Mouse (Mus musculus) liver, embryonic 12.5 days (tissue): Measurements from ENCODE around the gene Zfp322a. TPM values are rescaled to one million over a fixed set of nuclear protein-coding genes. Genes with fewer than 3 reads are reported as not detected.
A peak's percentile ranks its signal among the peaks of the same experiment; 100 is the strongest.
"Not testable (repeated sequence)": the region's sequence is repeated elsewhere in the genome, so short reads cannot be mapped to it uniquely, and the experiment has no call there.

Experiments used
- ATAC-seq: fragments of 200-750 bp; cut with Nextera tagmentation; 2 replicates; pipeline ENCODE4 v1.8.0; 2017; ENCODE audit warnings: moderate number of reproducible peaks, mild to moderate bottlenecking, moderate library complexity
- H3K27ac ChIP-seq: fragments of 300-500 bp; sonication (generic); 2 replicates; pipeline ENCODE4 v1.5.1; 2016; ENCODE audit warnings: mild to moderate bottlenecking
- H3K27me3 ChIP-seq: fragments of 300-500 bp; sonication (generic); replicated peaks from 2 replicates; pipeline ENCODE4 v1.6.1; 2016; ENCODE audit warnings: mild to moderate bottlenecking, moderate library complexity
- H3K36me3 ChIP-seq: fragments of 300-500 bp; sonication (generic); 2 replicates; pipeline ENCODE4 v1.6.1; 2016; ENCODE audit warnings: mild to moderate bottlenecking, moderate library complexity
- H3K4me1 ChIP-seq: fragments of 300-500 bp; sonication (generic); 2 replicates; pipeline ENCODE4 v1.6.1; 2016
- H3K4me2 ChIP-seq: fragments of 300-500 bp; sonication (generic); 2 replicates; pipeline ENCODE4 v1.6.1; 2016; ENCODE audit warnings: mild to moderate bottlenecking, moderate library complexity
- H3K4me3 ChIP-seq: fragments of 300-500 bp; sonication (generic); 2 replicates; pipeline ENCODE4 v1.5.1; 2016; ENCODE audit warnings: mild to moderate bottlenecking, moderate library complexity
- H3K9ac ChIP-seq: fragments of 300-500 bp; sonication (generic); 2 replicates; pipeline ENCODE4 v1.6.1; 2016; ENCODE audit warnings: mild to moderate bottlenecking, moderate library complexity
- H3K9me3 ChIP-seq: fragments of 300-500 bp; sonication (generic); replicated peaks from 2 replicates; pipeline ENCODE4 v1.6.1; 2016; ENCODE audit warnings: mild to moderate bottlenecking, moderate library complexity
- WGBS: fragments of 180-500 bp; shearing (Covaris S2); methylation state at CpG from one replicate; pipeline ENCODE4 v1.1.7; 2016; ENCODE audit not compliant: insufficient replicate concordance; 5-methylcytosine and 5-hydroxymethylcytosine counted together
- polyA plus RNA-seq: library from polyadenylated mRNA; unstranded; fragments of >200 nt; fragmentation: Nextera tagmentation; extraction: Ambion mirVana; gene quantifications from 2 replicates; pipeline ENCODE4 v1.2.1, GENCODE M21; 2016

Gene Zfp322a
- polyA plus RNA-seq, 1 experiment from 2014 or later, result 21.6 TPM

DNA sequence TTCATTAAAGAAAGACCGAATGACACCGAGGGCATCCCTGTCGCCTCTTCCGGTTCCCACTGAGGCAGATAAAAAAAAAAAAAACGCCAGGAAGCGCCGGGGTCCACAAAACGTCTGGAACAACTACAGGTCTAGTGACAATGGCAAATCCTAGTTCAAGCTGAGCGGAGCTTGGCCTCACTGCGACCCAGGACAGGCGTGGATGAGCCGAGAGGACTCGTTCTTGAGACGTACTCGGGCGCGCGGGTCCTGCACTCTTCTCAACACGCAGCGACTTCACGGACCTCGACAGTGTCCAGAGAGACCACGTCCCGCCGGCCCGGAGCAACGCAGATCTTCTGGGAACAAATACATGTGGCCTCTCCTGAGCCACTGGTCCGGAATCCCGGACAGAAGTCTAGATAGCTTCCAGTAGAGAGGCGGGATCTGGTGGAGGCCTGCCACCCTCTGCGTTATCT lies 27.3 kb upstream of the Zfp322a start:
- H3K27me3 ChIP-seq, result peaks cover 54% of the 10 kb centered on the region
- H3K4me2 ChIP-seq, result peak overlapping the region; percentile 80
- no peak overlapping the region for H3K27ac ChIP-seq
- peak overlapping the region; percentile 61 for H3K4me3 ChIP-seq
- peak overlapping the region; percentile 49 for H3K9ac ChIP-seq
- under 1% methylated on average over 31 of the region's 31 CpGs for WGBS
- H3K4me1 ChIP-seq, result peaks cover 8% of the 10 kb centered on the region; the same call in 1 of the 2 replicates
- no peaks in the 10 kb centered on the region for H3K36me3 ChIP-seq
- no peaks in the 10 kb centered on the region for H3K9me3 ChIP-seq
- peak; percentile 31; the same call in 1 of the 2 replicates for ATAC-seq

DNA sequence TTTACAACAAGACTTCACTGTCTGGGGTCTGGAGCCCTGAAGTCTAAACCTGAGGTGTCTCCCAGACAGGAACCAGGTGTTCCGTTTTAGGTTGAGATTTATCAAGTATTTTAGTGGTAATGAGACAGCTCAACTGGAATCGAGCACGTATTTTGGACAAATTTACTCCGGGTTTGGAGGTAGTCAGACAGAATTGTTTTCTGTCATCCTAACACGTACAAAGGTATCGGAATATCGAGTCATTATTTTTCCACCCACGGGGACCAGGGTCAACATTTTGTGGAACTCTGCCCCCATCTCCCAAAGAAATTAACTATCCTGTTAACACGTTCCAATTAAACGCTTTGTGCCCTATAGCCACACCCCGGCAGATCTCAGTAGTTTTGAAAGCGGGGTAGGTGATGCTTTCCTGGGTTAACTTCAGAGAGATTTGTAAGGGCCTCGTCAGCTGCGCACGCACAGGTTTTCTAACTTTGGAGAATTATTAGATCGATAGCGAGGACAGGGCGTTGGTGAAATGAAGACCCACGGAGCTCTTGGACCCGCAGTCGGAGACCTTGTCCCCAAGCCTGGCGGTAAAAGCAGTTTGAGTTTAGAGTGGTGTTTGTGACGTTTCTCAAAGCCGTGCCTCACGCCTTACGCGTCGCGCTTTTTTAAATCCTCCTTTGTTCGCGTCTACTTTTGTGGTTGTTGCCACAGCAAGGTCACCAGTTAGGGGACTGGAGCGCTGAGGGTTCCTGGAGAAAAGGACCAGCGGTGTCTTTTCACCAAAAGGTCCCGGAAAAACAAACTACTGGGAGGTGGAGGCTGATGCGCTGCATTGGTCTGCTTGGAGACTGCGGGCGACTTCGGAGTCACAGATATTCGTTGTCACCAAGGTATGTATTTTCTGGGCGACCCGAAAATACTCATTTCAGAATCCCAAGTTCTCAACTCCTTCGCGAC lies 26.6 kb upstream of the Zfp322a start:
- no peak for ATAC-seq
- WGBS, result 4% methylated on average over 43 of the region's 43 CpGs
- H3K27me3 ChIP-seq, result peaks cover 54% of the 10 kb centered on the region

GRCm38 (mm10) chr13:23387548-23387947 lies 18.5 kb upstream of the Zfp322a start:
- H3K27ac ChIP-seq, result no peak overlapping the region
- no peaks in the 10 kb centered on the region; the same call in 1 of the 2 replicates for H3K27me3 ChIP-seq
- H3K4me3 ChIP-seq, result no peak overlapping the region
- H3K4me1 ChIP-seq, result no peaks in the 10 kb centered on the region
- 37% methylated on average over 1 of the region's 1 CpGs for WGBS
- H3K9me3 ChIP-seq, result no peaks in the 10 kb centered on the region
- ATAC-seq, result no peak
- H3K36me3 ChIP-seq, result no peaks in the 10 kb centered on the region
- no peak overlapping the region for H3K4me2 ChIP-seq
- no peak overlapping the region for H3K9ac ChIP-seq

More for the DNA sequence above, 26.6 kb upstream of the Zfp322a start:
- no peak overlapping the region for H3K27ac ChIP-seq
- H3K4me3 ChIP-seq, result peak overlapping the region; percentile 61
- peak overlapping the region; percentile 80 for H3K4me2 ChIP-seq
- H3K4me1 ChIP-seq, result 0 out of 2 replicates have a peak, but pooled peaks cover 4% of the 10 kb centered on the region
- no peaks in the 10 kb centered on the region for H3K36me3 ChIP-seq
- H3K9ac ChIP-seq, result peak overlapping the region; percentile 49
- no peaks in the 10 kb centered on the region for H3K9me3 ChIP-seq

- H3K4me1 ChIP-seq, result no peaks in the 10 kb centered on the region
- H3K9me3 ChIP-seq, result no peaks in the 10 kb centered on the region
- H3K4me2 ChIP-seq, result no peak overlapping the region
- ATAC-seq, result no peak
- WGBS, result 31% methylated on average over 1 of the region's 1 CpGs
- no peak overlapping the region for H3K4me3 ChIP-seq
- H3K27ac ChIP-seq, result no peak overlapping the region
- no peak overlapping the region for H3K9ac ChIP-seq
- no peaks in the 10 kb centered on the region for H3K36me3 ChIP-seq
- no peaks in the 10 kb centered on the region for H3K27me3 ChIP-seq
Measured at GRCm38 (mm10) chr13:23383127-23383526, 14.1 kb upstream of the Zfp322a start.

DNA sequence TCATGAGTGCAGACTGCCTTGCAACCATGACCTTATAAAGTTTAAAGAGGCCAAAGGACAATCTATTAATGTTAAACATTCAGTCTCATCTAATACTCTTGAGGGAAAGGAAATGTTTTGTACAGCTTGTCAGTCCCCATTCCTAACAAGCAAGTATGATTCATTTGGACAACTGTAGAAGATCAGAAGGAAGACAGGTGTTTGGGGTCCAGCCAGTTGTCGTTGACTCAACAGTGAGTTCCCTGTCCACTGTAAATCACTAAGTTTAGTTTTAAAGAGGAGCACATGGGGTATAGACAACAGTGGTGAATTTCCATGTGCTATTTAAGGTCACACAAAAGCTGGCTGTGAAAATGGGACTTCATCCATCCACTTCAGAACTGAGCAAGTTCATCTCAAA lies 3.4 kb upstream of the Zfp322a start:
- WGBS, result 78% methylated on average over 1 of the region's 1 CpGs
- ATAC-seq, result no peak
- H3K4me1 ChIP-seq, result peaks cover 17% of the 10 kb centered on the region

GRCm38 (mm10) chr13:23370075-23370474 lies 1.1 kb upstream of the Zfp322a start:
- ATAC-seq, result no peak
- no peaks in the 10 kb centered on the region for H3K9me3 ChIP-seq
- H3K4me1 ChIP-seq, result peaks cover 38% of the 10 kb centered on the region
- peaks cover 9% of the 10 kb centered on the region; the same call in 1 of the 2 replicates for H3K36me3 ChIP-seq
- H3K4me3 ChIP-seq, result peak overlapping the region; percentile 79
- peak overlapping the region; percentile 87 for H3K4me2 ChIP-seq
- H3K9ac ChIP-seq, result peak overlapping the region; percentile 72
- no peak overlapping the region for H3K27ac ChIP-seq
- 86% methylated on average over 4 of the region's 4 CpGs for WGBS
- no peaks in the 10 kb centered on the region for H3K27me3 ChIP-seq

More for the DNA sequence above, 3.4 kb upstream of the Zfp322a start:
- no peak overlapping the region for H3K27ac ChIP-seq
- H3K9me3 ChIP-seq, result no peaks in the 10 kb centered on the region
- peaks cover under 1% of the 10 kb centered on the region; the same call in 1 of the 2 replicates for H3K36me3 ChIP-seq
- no peaks in the 10 kb centered on the region for H3K27me3 ChIP-seq
- no peak overlapping the region for H3K4me2 ChIP-seq
- H3K4me3 ChIP-seq, result no peak overlapping the region
- H3K9ac ChIP-seq, result no peak overlapping the region

GRCm38 (mm10) chr13:23369421-23369765 lies 385 bp upstream of the Zfp322a start:
- Histone ChIP-seq H3K4me2 (peak overlapping the region; percentile 87), H3K36me3 (peaks cover 9% of the 10 kb centered on the region; the same call in 1 of the 2 replicates), H3K27me3 (no peaks in the 10 kb centered on the region), H3K9ac (peak overlapping the region; percentile 72), H3K4me1 (peaks cover 44% of the 10 kb centered on the region), H3K9me3 (no peaks in the 10 kb centered on the region), H3K27ac (peak overlapping the region; percentile 89), H3K4me3 (peak overlapping the region; percentile 79)
- peak; percentile 38 for ATAC-seq
- WGBS, result under 1% methylated on average over 10 of the region's 10 CpGs

GRCm38 (mm10) chr13:23361536-23361935 lies 7.5 kb downstream of the Zfp322a start:
- Histone ChIP-seq H3K36me3 (peaks cover 62% of the 10 kb centered on the region), H3K4me2 (no peak overlapping the region), H3K27ac (no peak overlapping the region), H3K27me3 (no peaks in the 10 kb centered on the region), H3K4me3 (no peak overlapping the region), H3K4me1 (peaks cover 23% of the 10 kb centered on the region), H3K9ac (no peak overlapping the region), H3K9me3 (no peaks in the 10 kb centered on the region)
- 84% methylated on average over 4 of the region's 4 CpGs for WGBS
- ATAC-seq, result no peak

GRCm38 (mm10) chr13:23354541-23354940 lies 14.5 kb downstream of the Zfp322a start:
- not testable (repeated sequence) for H3K4me1 ChIP-seq, ATAC-seq, H3K9ac ChIP-seq, H3K9me3 ChIP-seq, H3K4me2 ChIP-seq, H3K4me3 ChIP-seq, H3K27me3 ChIP-seq, H3K27ac ChIP-seq
- WGBS, result 76% methylated on average over 5 of the region's 5 CpGs
- H3K36me3 ChIP-seq, result peaks cover 56% of the 10 kb centered on the region

DNA sequence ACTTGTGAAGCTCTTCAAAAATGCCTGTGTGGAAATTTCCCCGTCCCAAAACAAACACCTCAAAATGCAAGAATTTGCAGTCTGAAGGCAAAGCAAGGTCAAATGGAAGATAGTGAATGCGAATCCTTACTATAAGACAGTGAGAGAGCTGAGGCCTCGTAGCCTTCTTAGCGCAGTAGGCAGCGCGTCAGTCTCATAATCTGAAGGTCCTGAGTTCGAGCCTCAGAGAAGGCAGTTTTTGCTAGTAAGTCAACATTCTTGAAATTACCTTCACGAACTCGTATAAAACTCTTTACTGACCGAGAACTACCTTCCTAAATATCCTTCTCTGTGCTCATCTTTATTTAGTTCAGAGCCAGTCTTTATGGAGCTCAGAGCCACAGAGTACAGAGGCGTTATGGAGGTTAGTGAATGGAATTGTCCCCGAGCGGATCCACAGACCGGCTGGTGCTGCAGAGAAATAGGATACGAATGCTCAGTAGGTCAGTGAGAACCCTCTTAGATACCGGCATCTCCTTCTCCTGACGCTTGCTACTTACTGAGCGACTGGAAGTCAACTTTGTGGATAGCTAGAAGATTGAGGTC lies 51.6 kb downstream of the Zfp322a start:
- Histone ChIP-seq H3K27me3 (peaks cover 39% of the 10 kb centered on the region), H3K27ac (no peak overlapping the region), H3K9me3 (no peaks in the 10 kb centered on the region), H3K4me1 (peaks cover 20% of the 10 kb centered on the region), H3K4me2 (peak overlapping the region; percentile 59), H3K9ac (no peak overlapping the region), H3K4me3 (peak overlapping the region; percentile 36), H3K36me3 (no peaks in the 10 kb centered on the region)
- ATAC-seq, result peak; percentile 67
- 2% methylated on average over 18 of the region's 18 CpGs for WGBS

GRCm38 (mm10) chr13:23312909-23313669 lies 55.9 kb downstream of the Zfp322a start:
- no peak for ATAC-seq
- peak overlapping the region; percentile 48 for H3K4me3 ChIP-seq

More at GRCm38 (mm10) chr13:23312909-23313669, 55.9 kb downstream of the Zfp322a start:
- WGBS, result 1% methylated on average over 42 of the region's 42 CpGs
- no peak overlapping the region for H3K9ac ChIP-seq
- H3K36me3 ChIP-seq, result no peaks in the 10 kb centered on the region
- H3K4me2 ChIP-seq, result peak overlapping the region; percentile 71
- H3K9me3 ChIP-seq, result no peaks in the 10 kb centered on the region
- no peak overlapping the region for H3K27ac ChIP-seq
- peaks cover 70% of the 10 kb centered on the region for H3K27me3 ChIP-seq
- peaks cover 36% of the 10 kb centered on the region for H3K4me1 ChIP-seq
